Mouse (Mus musculus) myocyte (in vitro differentiated cells): ENCODE data around the gene Gpbar1. TPM values are rescaled to one million over a fixed set of nuclear protein-coding genes. Genes with fewer than 3 reads are reported as not detected.

Source experiments
- H3K27me3 ChIP-seq: one replicate; pipeline ENCODE4 v1.6.1; 2011; ENCODE audit not compliant: control insufficient read depth, insufficient read depth, insufficient read length
- H3K36me3 ChIP-seq: one replicate; pipeline ENCODE4 v1.6.1; 2011; ENCODE audit not compliant: control insufficient read depth, insufficient read depth
- H3K4me2 ChIP-seq: one replicate; pipeline ENCODE4 v1.6.1; 2011; ENCODE audit warnings: low read depth, control low read depth
- H3K4me3 ChIP-seq: one replicate; pipeline ENCODE4 v1.5.1; 2011; ENCODE audit warnings: mild to moderate bottlenecking, control low read depth, moderate library complexity
- H3K79me2 ChIP-seq: one replicate; pipeline ENCODE4 v1.6.1; 2011; ENCODE audit not compliant: control insufficient read depth, insufficient read depth
- H3ac ChIP-seq: one replicate; pipeline ENCODE4 v1.6.1; 2011; ENCODE audit not compliant: control insufficient read depth, insufficient read length
- CEBPB ChIP-seq: IDR thresholded peaks from 2 replicates; pipeline ENCODE4 v1.6.1; 2011; ENCODE audit warnings: mild to moderate bottlenecking, moderate library complexity; ENCODE audit not compliant: poor library complexity, insufficient read depth, severe bottlenecking
- E2F4 ChIP-seq: IDR thresholded peaks from one replicate; pipeline ENCODE4 v1.6.1; 2011; ENCODE audit warnings: mild to moderate bottlenecking, control low read depth, moderate library complexity; ENCODE audit not compliant: insufficient read depth
- MAX ChIP-seq: IDR thresholded peaks from one replicate; pipeline ENCODE4 v1.6.1; 2011; ENCODE audit warnings: low read depth, mild to moderate bottlenecking, control low read depth
- MYOD1 ChIP-seq, 3 experiments: IDR thresholded peaks; one replicate each; pipeline ENCODE4 v1.6.1; 2011; ENCODE audit warnings: control low read depth in 2 of 3, low read depth in 2 of 3, mild to moderate bottlenecking in 2 of 3, moderate library complexity in 1 of 3; ENCODE audit not compliant: insufficient read length in 2 of 3, control insufficient read depth in 1 of 3
- MYOG ChIP-seq, 3 experiments: IDR thresholded peaks; one replicate each; pipeline ENCODE4 v1.6.1; 2011; ENCODE audit warnings: control low read depth in 2 of 3, low read depth in 2 of 3, mild to moderate bottlenecking in 2 of 3; ENCODE audit not compliant: insufficient read length in 2 of 3, control insufficient read depth in 1 of 3, insufficient read depth in 1 of 3
- POLR2A ChIP-seq: IDR thresholded peaks from one replicate; pipeline ENCODE4 v1.6.1; 2011; ENCODE audit warnings: low read depth, mild to moderate bottlenecking, control low read depth, moderate library complexity; ENCODE audit not compliant: insufficient read length
- POLR2AphosphoS2 ChIP-seq: IDR thresholded peaks from one replicate; pipeline ENCODE4 v1.6.1; 2011; ENCODE audit warnings: low read depth, control low read depth; ENCODE audit not compliant: insufficient read length
- REST ChIP-seq: IDR thresholded peaks from one replicate; pipeline ENCODE4 v1.6.1; 2011; ENCODE audit warnings: mild to moderate bottlenecking, control low read depth, moderate library complexity; ENCODE audit not compliant: insufficient read depth, insufficient read length
- SRF ChIP-seq: IDR thresholded peaks from one replicate; pipeline ENCODE4 v1.6.1; 2011; ENCODE audit warnings: low read depth; ENCODE audit not compliant: control insufficient read depth, insufficient read length
- TCF12 ChIP-seq: IDR thresholded peaks from one replicate; pipeline ENCODE4 v1.6.1; 2011; ENCODE audit warnings: mild to moderate bottlenecking, control low read depth; ENCODE audit not compliant: poor library complexity, insufficient read depth, severe bottlenecking
- TCF3 ChIP-seq: IDR thresholded peaks from one replicate; pipeline ENCODE4 v1.6.1; 2011; ENCODE audit warnings: low read depth, control low read depth; ENCODE audit not compliant: insufficient read length
- USF1 ChIP-seq: IDR thresholded peaks from one replicate; pipeline ENCODE4 v1.6.1; 2011; ENCODE audit warnings: low read depth, mild to moderate bottlenecking, control low read depth, moderate library complexity
- polyA plus RNA-seq: library from polyadenylated mRNA; unstranded; fragments of >200 nt; fragmentation: generic; extraction: Trizol; gene quantifications from one replicate; pipeline ENCODE4 v1.2.1, GENCODE M21; 2012; ENCODE audit warnings: missing spikeins

Gpbar1 gene
- polyA plus RNA-seq, 1 experiment = 0.14 TPM

- no peak overlapping the region for H3ac ChIP-seq
- no peak overlapping the region for H3K4me2 ChIP-seq
- H3K79me2 ChIP-seq = peaks cover 17% of the 10 kb centered on the region
- TF ChIP-seq USF1 = no peak
- TF ChIP-seq E2F4 = no peak
- TF ChIP-seq CEBPB = no peak
- TF ChIP-seq POLR2A = no peak
- TF ChIP-seq MAX = no peak
- no peak for TF ChIP-seq SRF
- TF ChIP-seq POLR2AphosphoS2 = no peak
- no peak for TF ChIP-seq MYOD1 (IDR thresholded peaks at IDR 0.05; ENCODE audit: control insufficient read depth in 1 of 3, insufficient read length in 2 of 3, low read depth in 2 of 3)
- TF ChIP-seq MYOG (IDR thresholded peaks at IDR 0.05; ENCODE audit: control insufficient read depth in 1 of 3, insufficient read depth in 1 of 3, insufficient read length in 2 of 3, low read depth in 2 of 3) = no peak
- no peak for TF ChIP-seq TCF3
- TF ChIP-seq REST = no peak
- no peak for TF ChIP-seq TCF12
- peaks cover 81% of the 10 kb centered on the region for H3K36me3 ChIP-seq
- H3K4me3 ChIP-seq = no peak overlapping the region
- no peaks in the 10 kb centered on the region for H3K27me3 ChIP-seq
Measured at GRCm38 (mm10) chr1:74255704-74256345, 22.5 kb upstream of the Gpbar1 start.

- Histone ChIP-seq H3ac (no peak overlapping the region), H3K27me3 (no peaks in the 10 kb centered on the region), H3K4me3 (no peak overlapping the region), H3K79me2 (peaks cover 9% of the 10 kb centered on the region), H3K4me2 (no peak overlapping the region), H3K36me3 (peaks cover 80% of the 10 kb centered on the region)
- no peak for TF ChIP-seq POLR2A
- no peak for TF ChIP-seq TCF3
- no peak for TF ChIP-seq REST
- TF ChIP-seq CEBPB = no peak
- TF ChIP-seq USF1 = no peak
- TF ChIP-seq MYOG (IDR thresholded peaks at IDR 0.05; ENCODE audit: control insufficient read depth in 1 of 3, insufficient read depth in 1 of 3, insufficient read length in 2 of 3, low read depth in 2 of 3) = no peak
- TF ChIP-seq POLR2AphosphoS2 = no peak
- TF ChIP-seq TCF12 = no peak
- no peak for TF ChIP-seq E2F4
- no peak for TF ChIP-seq MAX
- TF ChIP-seq MYOD1 (IDR thresholded peaks at IDR 0.05; ENCODE audit: control insufficient read depth in 1 of 3, insufficient read length in 2 of 3, low read depth in 2 of 3) = no peak
- no peak for TF ChIP-seq SRF
Measured at GRCm38 (mm10) chr1:74256782-74257181, 21.6 kb upstream of the Gpbar1 start.

- no peak overlapping the region for H3K4me3 ChIP-seq
- TF ChIP-seq CEBPB (no peak), TCF3 (no peak), REST (no peak), USF1 (no peak), POLR2A (no peak), POLR2AphosphoS2 (no peak), MYOG (IDR thresholded peaks at IDR 0.05; ENCODE audit: control insufficient read depth in 1 of 3, insufficient read depth in 1 of 3, insufficient read length in 2 of 3, low read depth in 2 of 3) (no peak), TCF12 (no peak), E2F4 (no peak), MYOD1 (IDR thresholded peaks at IDR 0.05; ENCODE audit: control insufficient read depth in 1 of 3, insufficient read length in 2 of 3, low read depth in 2 of 3) (no peak), SRF (no peak), MAX (no peak)
- H3K27me3 ChIP-seq = no peaks in the 10 kb centered on the region
- H3K79me2 ChIP-seq = no peaks in the 10 kb centered on the region
- H3K4me2 ChIP-seq = no peak overlapping the region
- no peak overlapping the region for H3ac ChIP-seq
- peaks cover 59% of the 10 kb centered on the region for H3K36me3 ChIP-seq
Measured at GRCm38 (mm10) chr1:74262510-74262909, 15.8 kb upstream of the Gpbar1 start.

- Histone ChIP-seq H3K36me3 (peaks cover 30% of the 10 kb centered on the region), H3K79me2 (no peaks in the 10 kb centered on the region), H3K4me2 (no peak overlapping the region), H3K4me3 (no peak overlapping the region), H3K27me3 (no peaks in the 10 kb centered on the region), H3ac (no peak overlapping the region)
- TF ChIP-seq SRF (no peak), E2F4 (no peak), TCF3 (no peak), POLR2A (no peak), MYOD1 (IDR thresholded peaks at IDR 0.05; ENCODE audit: control insufficient read depth in 1 of 3, insufficient read length in 2 of 3, low read depth in 2 of 3) (no peak), MAX (no peak)
Measured at GRCm38 (mm10) chr1:74268750-74269149, 9.6 kb upstream of the Gpbar1 start.
